Mouse (Mus musculus) midbrain, embryonic 12.5 days (tissue): ENCODE data around the gene Mettl9. TPM values are rescaled to one million over a fixed set of nuclear protein-coding genes. Genes with fewer than 3 reads are reported as not detected.

Source experiments
- ATAC-seq: fragments of 200-750 bp; cut with Nextera tagmentation; 2 replicates; pipeline ENCODE4 v1.8.0; 2017; ENCODE audit warnings: low read depth, moderate TSS enrichment, moderate library complexity; ENCODE audit not compliant: low FRiP score
- H3K27ac ChIP-seq: fragments of 300-500 bp; sonication (generic); replicated peaks from 2 replicates; pipeline ENCODE4 v1.5.1; 2016; ENCODE audit warnings: mild to moderate bottlenecking
- H3K27me3 ChIP-seq: fragments of 300-500 bp; sonication (generic); 2 replicates; pipeline ENCODE4 v1.6.1; 2016; ENCODE audit warnings: mild to moderate bottlenecking
- H3K36me3 ChIP-seq: fragments of 300-500 bp; sonication (generic); 2 replicates; pipeline ENCODE4 v1.6.1; 2016
- H3K4me1 ChIP-seq: fragments of 300-500 bp; sonication (generic); 2 replicates; pipeline ENCODE4 v1.6.1; 2016
- H3K4me2 ChIP-seq: fragments of 300-500 bp; sonication (generic); replicated peaks from 2 replicates; pipeline ENCODE4 v1.6.1; 2016; ENCODE audit warnings: mild to moderate bottlenecking, moderate library complexity
- H3K4me3 ChIP-seq: fragments of 300-500 bp; sonication (generic); 2 replicates; pipeline ENCODE4 v1.5.1; 2016; ENCODE audit warnings: mild to moderate bottlenecking
- H3K9ac ChIP-seq: fragments of 300-500 bp; sonication (generic); replicated peaks from 2 replicates; pipeline ENCODE4 v1.6.1; 2016; ENCODE audit warnings: mild to moderate bottlenecking, moderate library complexity
- H3K9me3 ChIP-seq: fragments of 300-500 bp; sonication (generic); 2 replicates; pipeline ENCODE4 v1.6.1; 2016; ENCODE audit warnings: mild to moderate bottlenecking
- WGBS: fragments of 180-500 bp; shearing (Covaris S2); methylation state at CpG from one replicate; pipeline ENCODE4 v1.1.7; 2016; 5-methylcytosine and 5-hydroxymethylcytosine counted together
- polyA plus RNA-seq: library from polyadenylated mRNA; unstranded; fragments of >200 nt; fragmentation: Nextera tagmentation; extraction: Ambion mirVana; gene quantifications from 2 replicates; pipeline ENCODE4 v1.2.1, GENCODE M21; 2016

The Mettl9 gene
- polyA plus RNA-seq, 1 experiment from 2014 or later, result 243 TPM

- H3K36me3 ChIP-seq, result peaks cover 10% of the 10 kb centered on the region
- no peaks in the 10 kb centered on the region for H3K27me3 ChIP-seq
- peaks cover 8% of the 10 kb centered on the region; the same call in 1 of the 2 replicates for H3K4me1 ChIP-seq
- H3K4me3 ChIP-seq, result no peak overlapping the region
- no peak overlapping the region for H3K27ac ChIP-seq
- H3K9me3 ChIP-seq, result no peaks in the 10 kb centered on the region
- no peak overlapping the region for H3K4me2 ChIP-seq
- WGBS, result 79% methylated on average over 9 of the region's 9 CpGs
- no peak overlapping the region for H3K9ac ChIP-seq
- no peak for ATAC-seq
These were observed 48.8 kb downstream of the Mettl9 start for GRCm38 (mm10) chr7:121082949-121083513.

GRCm38 (mm10) chr7:121084840-121085453 is 50.7 kb downstream of the Mettl9 start:
- no peak overlapping the region for H3K9ac ChIP-seq
- peaks cover 8% of the 10 kb centered on the region; the same call in 1 of the 2 replicates for H3K4me1 ChIP-seq
- no peak overlapping the region for H3K4me3 ChIP-seq
- no peaks in the 10 kb centered on the region for H3K27me3 ChIP-seq
- no peak overlapping the region; the same call in 1 of the 2 replicates for H3K27ac ChIP-seq
- WGBS, result 76% methylated on average over 8 of the region's 8 CpGs
- no peaks in the 10 kb centered on the region for H3K9me3 ChIP-seq
- H3K4me2 ChIP-seq, result no peak overlapping the region
- no peaks in the 10 kb centered on the region for H3K36me3 ChIP-seq
- ATAC-seq, result no peak

- no peak overlapping the region for H3K4me3 ChIP-seq
- no peaks in the 10 kb centered on the region for H3K27me3 ChIP-seq
- no peaks in the 10 kb centered on the region for H3K36me3 ChIP-seq
- no peak for ATAC-seq
- WGBS, result 23% methylated on average over 4 of the region's 4 CpGs
- H3K27ac ChIP-seq, result no peak overlapping the region
- H3K9me3 ChIP-seq, result no peaks in the 10 kb centered on the region
- no peak overlapping the region for H3K4me2 ChIP-seq
- peaks cover 8% of the 10 kb centered on the region; the same call in 1 of the 2 replicates for H3K4me1 ChIP-seq
- no peak overlapping the region for H3K9ac ChIP-seq
These were observed 51.3 kb downstream of the Mettl9 start for GRCm38 (mm10) chr7:121085500-121085899.

GRCm38 (mm10) chr7:121088745-121089144 is 54.5 kb downstream of the Mettl9 start:
- no peaks in the 10 kb centered on the region for H3K9me3 ChIP-seq
- no peaks in the 10 kb centered on the region for H3K27me3 ChIP-seq
- no peak overlapping the region for H3K9ac ChIP-seq
- no peak overlapping the region for H3K27ac ChIP-seq
- H3K36me3 ChIP-seq, result no peaks in the 10 kb centered on the region
- no peak overlapping the region for H3K4me2 ChIP-seq
- no peak for ATAC-seq
- H3K4me3 ChIP-seq, result no peak overlapping the region
- peaks cover 8% of the 10 kb centered on the region; the same call in 1 of the 2 replicates for H3K4me1 ChIP-seq
- 75% methylated on average over 5 of the region's 5 CpGs for WGBS

- H3K4me1 ChIP-seq, result no peaks in the 10 kb centered on the region
- 96% methylated on average over 7 of the region's 7 CpGs for WGBS
- no peaks in the 10 kb centered on the region for H3K36me3 ChIP-seq
- ATAC-seq, result no peak
- H3K27me3 ChIP-seq, result no peaks in the 10 kb centered on the region
- H3K4me3 ChIP-seq, result no peak overlapping the region
- H3K9ac ChIP-seq, result no peak overlapping the region
- H3K27ac ChIP-seq, result no peak overlapping the region
- H3K9me3 ChIP-seq, result no peaks in the 10 kb centered on the region
- H3K4me2 ChIP-seq, result no peak overlapping the region
These were observed 56.5 kb downstream of the Mettl9 start for GRCm38 (mm10) chr7:121090748-121091147.

- no peak overlapping the region for H3K27ac ChIP-seq
- no peaks in the 10 kb centered on the region for H3K27me3 ChIP-seq
- no peaks in the 10 kb centered on the region for H3K4me1 ChIP-seq
- no peaks in the 10 kb centered on the region for H3K9me3 ChIP-seq
- no peak overlapping the region for H3K4me3 ChIP-seq
- H3K36me3 ChIP-seq, result no peaks in the 10 kb centered on the region
- no peak overlapping the region for H3K9ac ChIP-seq
- 72% methylated on average over 4 of the region's 4 CpGs for WGBS
- no peak for ATAC-seq
- no peak overlapping the region for H3K4me2 ChIP-seq
These were observed 58.8 kb downstream of the Mettl9 start for GRCm38 (mm10) chr7:121093026-121093425.

- no peaks in the 10 kb centered on the region for H3K9me3 ChIP-seq
- H3K9ac ChIP-seq, result no peak overlapping the region
- WGBS, result 76% methylated on average over 10 of the region's 10 CpGs
- H3K27ac ChIP-seq, result no peak overlapping the region
- no peak overlapping the region for H3K4me3 ChIP-seq
- no peaks in the 10 kb centered on the region for H3K36me3 ChIP-seq
- H3K4me2 ChIP-seq, result no peak overlapping the region
- H3K4me1 ChIP-seq, result no peaks in the 10 kb centered on the region
- ATAC-seq, result no peak
- no peaks in the 10 kb centered on the region for H3K27me3 ChIP-seq
These were observed 64.6 kb downstream of the Mettl9 start for GRCm38 (mm10) chr7:121098614-121099389.

GRCm38 (mm10) chr7:121107851-121108250 is 73.6 kb downstream of the Mettl9 start:
- Histone ChIP-seq H3K27me3 (no peaks in the 10 kb centered on the region), H3K4me3 (no peak overlapping the region), H3K9ac (no peak overlapping the region), H3K9me3 (no peaks in the 10 kb centered on the region), H3K4me2 (no peak overlapping the region), H3K27ac (no peak overlapping the region), H3K36me3 (no peaks in the 10 kb centered on the region), H3K4me1 (no peaks in the 10 kb centered on the region)
- ATAC-seq, result no peak
- WGBS, result 86% methylated on average over 3 of the region's 3 CpGs

- no peak overlapping the region for H3K4me2 ChIP-seq
- 49% methylated on average over 3 of the region's 3 CpGs for WGBS
- no peaks in the 10 kb centered on the region for H3K27me3 ChIP-seq
- H3K36me3 ChIP-seq, result no peaks in the 10 kb centered on the region
- H3K4me1 ChIP-seq, result no peaks in the 10 kb centered on the region
- no peaks in the 10 kb centered on the region for H3K9me3 ChIP-seq
- no peak for ATAC-seq
- H3K9ac ChIP-seq, result no peak overlapping the region
- H3K27ac ChIP-seq, result no peak overlapping the region
- H3K4me3 ChIP-seq, result no peak overlapping the region
These were observed 77.1 kb downstream of the Mettl9 start for GRCm38 (mm10) chr7:121111321-121111720.

GRCm38 (mm10) chr7:121111762-121112161 is 77.5 kb downstream of the Mettl9 start:
- ATAC-seq, result no peak
- Histone ChIP-seq H3K36me3 (no peaks in the 10 kb centered on the region), H3K27me3 (no peaks in the 10 kb centered on the region), H3K27ac (no peak overlapping the region), H3K4me2 (no peak overlapping the region), H3K4me1 (no peaks in the 10 kb centered on the region), H3K9ac (no peak overlapping the region), H3K9me3 (no peaks in the 10 kb centered on the region), H3K4me3 (no peak overlapping the region)
- WGBS, result 74% methylated on average over 3 of the region's 3 CpGs

- peak; percentile 79 for ATAC-seq
- WGBS, result 10% methylated on average over 10 of the region's 10 CpGs
- Histone ChIP-seq H3K4me3 (no peak overlapping the region), H3K9me3 (no peaks in the 10 kb centered on the region), H3K27me3 (0 out of 2 replicates have a peak, but pooled peaks cover 3% of the 10 kb centered on the region), H3K27ac (no peak overlapping the region), H3K36me3 (no peaks in the 10 kb centered on the region), H3K4me2 (no peak overlapping the region), H3K9ac (no peak overlapping the region), H3K4me1 (0 out of 2 replicates have a peak, but pooled peaks cover 2% of the 10 kb centered on the region)
These were observed 86.0 kb downstream of the Mettl9 start for GRCm38 (mm10) chr7:121120143-121120818.
